Mouse (Mus musculus): ENCODE data around the gene Gm17175. TPM values are rescaled to one million over a fixed set of nuclear protein-coding genes. Genes with fewer than 3 reads are reported as not detected.
"Not testable (repeated sequence)": the region's sequence is repeated elsewhere in the genome, so short reads cannot be mapped to it uniquely, and the experiment has no call there.

The Gm17175 gene
- total RNA-seq (2021): not detected

DNA sequence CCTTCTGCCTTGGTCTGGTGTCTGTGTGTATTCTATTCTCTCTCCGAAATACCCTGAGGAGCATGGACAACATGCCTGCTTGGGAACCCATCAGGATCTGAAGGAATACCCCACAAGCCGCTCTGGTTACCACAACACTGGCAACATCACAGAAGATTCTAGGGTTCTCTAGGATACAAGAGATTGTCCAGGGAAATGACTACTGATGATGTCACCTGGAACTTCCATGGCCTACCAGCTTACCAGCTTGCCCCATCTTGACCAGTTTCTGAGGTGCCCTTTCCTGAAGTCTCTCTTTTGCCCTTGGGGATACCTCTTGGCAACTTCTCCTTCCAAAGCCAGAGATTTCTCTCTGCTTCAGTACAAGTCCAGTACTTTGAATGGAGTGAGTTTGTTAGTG is at the start of gene Gm17175:
TSS of gene Gm17175 (minus strand) at position 101 of the 400 bp plus-strand sequence.
- intact Hi-C loops (cut with DNase I); DNase-seq (ENCODE audit: extremely low spot score in 1 of 2, low spot score in 2 of 2): not testable (repeated sequence)

DNA sequence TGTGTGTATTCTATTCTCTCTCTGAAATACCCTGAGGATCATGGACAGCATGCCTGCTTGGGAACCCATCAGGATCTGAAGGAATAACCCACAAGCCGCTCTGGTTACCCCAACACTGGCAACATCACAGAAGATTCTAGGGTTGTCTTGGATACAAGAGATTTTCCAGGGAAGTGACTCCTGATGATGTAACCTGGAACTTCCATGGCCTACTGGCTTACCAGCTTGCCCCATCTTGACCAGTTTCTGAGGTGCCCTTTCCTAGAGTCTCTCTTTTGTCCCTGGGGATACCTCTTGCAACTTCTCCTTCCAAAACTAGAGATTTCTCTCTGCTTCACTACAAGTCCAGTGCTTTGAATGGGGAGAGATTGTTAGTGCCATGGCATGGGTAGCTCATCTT is 37.3 kb upstream of the Gm17175 start, which contains the start of gene Gm17078:
TSS of gene Gm17078 (minus strand) at position 101 of the 400 bp plus-strand sequence.
- intact Hi-C loops (cut with DNase I): no loop called here
- DNase-seq (ENCODE audit: extremely low spot score in 1 of 2, low spot score in 2 of 2): no peak

DNA sequence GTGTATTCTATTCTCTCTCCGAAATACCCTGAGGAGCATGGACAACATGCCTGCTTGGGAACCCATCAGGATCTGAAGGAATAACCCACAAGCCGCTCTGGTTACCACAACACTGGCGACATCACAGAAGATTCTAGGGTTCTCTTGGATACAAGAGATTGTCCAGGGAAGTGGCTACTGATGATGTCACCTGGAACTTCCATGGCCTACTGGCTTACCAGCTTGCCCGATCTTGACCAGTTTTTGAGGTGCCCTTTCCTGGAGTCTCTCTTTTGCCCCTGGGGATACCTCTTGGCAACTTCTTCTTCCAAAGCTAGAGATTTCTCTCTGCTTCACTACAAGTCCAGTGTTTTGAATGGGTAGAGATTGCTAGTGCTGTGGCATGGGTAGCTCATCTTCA is 18.2 kb upstream of the Gm17175 start, which contains the start of gene Gm17174:
TSS of gene Gm17174 (minus strand) at position 101 of the 400 bp plus-strand sequence.
- DNase-seq (ENCODE audit: extremely low spot score in 1 of 2, low spot score in 2 of 2); intact Hi-C loops (cut with DNase I): not testable (repeated sequence)

DNA sequence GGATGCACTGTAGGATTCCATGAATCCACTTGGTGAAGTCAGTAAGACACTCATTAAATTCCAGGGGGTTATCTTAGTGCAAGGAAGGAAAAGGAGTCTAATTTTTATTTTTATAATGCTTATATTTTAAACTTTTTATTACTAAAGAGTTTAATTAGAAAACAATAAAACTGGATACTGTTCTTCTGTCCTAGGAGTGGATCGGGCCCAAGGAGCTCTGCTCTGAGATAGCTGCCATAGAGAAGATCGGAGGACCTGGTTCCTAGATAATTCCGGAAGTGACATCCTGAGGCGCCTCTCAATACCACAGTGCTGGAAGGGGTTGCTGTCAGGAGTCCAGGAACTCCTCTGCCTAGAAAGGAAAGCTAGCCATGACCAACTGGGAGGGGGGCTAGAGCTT is 21.4 kb downstream of the Gm17175 start, which contains the start of gene Gm5622:
TSS of gene Gm5622 (plus strand) at position 301 of the 400 bp plus-strand sequence.
- no peak for DNase-seq (ENCODE audit: extremely low spot score in 1 of 2, low spot score in 2 of 2)
- intact Hi-C loops (cut with DNase I): no loop called here

Other genes starting within 250 kb of the Gm17175 start
- gene Gm7247, start 212.3 kb downstream of the Gm17175 start, total RNA-seq (2021): not detected
- not detected for gene Vmn2r88, start 163.2 kb downstream of the Gm17175 start, total RNA-seq (2021)
- not detected for gene Vmn2r89, start 122.2 kb downstream of the Gm17175 start, total RNA-seq (2021)
- not detected for gene Gm5622, start 21.3 kb downstream of the Gm17175 start, total RNA-seq (2021)
- gene Gm17174, start 18.1 kb upstream of the Gm17175 start, total RNA-seq (2021): not detected
- not detected for gene Gm17078, start 37.2 kb upstream of the Gm17175 start, total RNA-seq (2021)
- not detected for gene Gm4181, start 61.6 kb upstream of the Gm17175 start, total RNA-seq (2021)
- gene Gm17079, start 121.4 kb upstream of the Gm17175 start, total RNA-seq (2021): not detected
- not detected for gene Gm5800, start 143.1 kb upstream of the Gm17175 start, total RNA-seq (2021)
- not detected for gene Ang4, start 199.5 kb upstream of the Gm17175 start, total RNA-seq (2021)
- not detected for gene AY358078, start 226.0 kb upstream of the Gm17175 start, total RNA-seq (2021)

All from left cerebral cortex, postnatal 10 days (tissue).